Mouse (Mus musculus) lung, postnatal 0 days (tissue): Measurements from ENCODE around the gene Srcin1.

Experiments used
- CTCF ChIP-seq: IDR thresholded peaks from 2 replicates; pipeline ENCODE4 v1.5.1; 2016; ENCODE audit warnings: antibody characterized with exemption, mild to moderate bottlenecking
- EP300 ChIP-seq: IDR thresholded peaks from 2 replicates; pipeline ENCODE4 v1.6.1; 2016; ENCODE audit warnings: antibody characterized with exemption, mild to moderate bottlenecking, control low read depth

DNA sequence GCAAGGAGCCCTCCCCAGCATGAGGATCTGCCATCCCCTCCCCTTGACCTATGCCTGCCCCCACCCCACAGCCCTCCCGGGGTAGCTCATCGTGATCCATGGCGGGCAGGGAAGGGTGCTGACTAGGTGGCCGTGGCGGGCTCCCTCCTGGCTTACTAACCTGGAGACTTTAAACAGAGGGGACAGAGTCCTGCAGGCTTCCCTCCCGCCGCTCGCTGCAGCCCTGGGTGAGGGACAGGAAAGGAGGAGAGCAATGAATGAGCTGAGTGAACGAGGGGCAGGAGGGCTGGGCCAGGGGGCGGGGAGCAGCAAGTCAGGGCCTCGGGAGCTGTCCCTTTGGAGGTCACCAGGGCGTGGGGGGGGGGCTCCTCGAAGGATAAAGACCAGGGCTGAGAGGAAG is 9.4 kb downstream of the Srcin1 start:
- TF ChIP-seq CTCF (no peak), EP300 (no peak)
